Mouse (Mus musculus): ENCODE data around the gene Zfp111. TPM values are rescaled to one million over a fixed set of nuclear protein-coding genes. Genes with fewer than 3 reads are reported as not detected.

Zfp111 gene
- polyA plus RNA-seq, 1 experiment from 2014 or later = 8.1 TPM

- no peak for DNase-seq (ENCODE audit: low spot score)
- H3K4me2 ChIP-seq (ENCODE audit: low read length) = peak overlapping the region; percentile 67
- H3K4me3 ChIP-seq (ENCODE audit: low read depth, low read length) = peak overlapping the region; percentile 57
Measured at GRCm38 (mm10) chr7:24208282-24208886, 2.9 kb downstream of the Zfp111 start.

GRCm38 (mm10) chr7:24207488-24208261 lies 3.6 kb downstream of the Zfp111 start:
- peaks cover 4% of the 10 kb centered on the region for H3K4me1 ChIP-seq (ENCODE audit: control insufficient read depth, insufficient read depth, low read length)
- WGBS = 11% methylated on average over 24 of the region's 24 CpGs
- H3K27ac ChIP-seq (ENCODE audit: low read depth, low read length) = no peak overlapping the region
- H3K4me2 ChIP-seq (ENCODE audit: low read length) = peak overlapping the region; percentile 67
- H3K9me3 ChIP-seq (replicated peaks; ENCODE audit: control insufficient read depth, low read length) = no peaks in the 10 kb centered on the region
- peak overlapping the region; percentile 57 for H3K4me3 ChIP-seq (ENCODE audit: low read depth, low read length)
- peak overlapping the region; percentile 85 for H3K9ac ChIP-seq (ENCODE audit: low read length)
- DNase-seq (ENCODE audit: low spot score) (peak; percentile 97), ATAC-seq (peak; percentile 92)
- H3K36me3 ChIP-seq (ENCODE audit: control insufficient read depth, insufficient read depth, low read length) = peaks cover 12% of the 10 kb centered on the region; the same call in 1 of the 2 replicates
- no peaks in the 10 kb centered on the region for H3K27me3 ChIP-seq (replicated peaks; ENCODE audit: control insufficient read depth, insufficient read depth, low read length)

More at GRCm38 (mm10) chr7:24208282-24208886, 2.9 kb downstream of the Zfp111 start:
- no peak overlapping the region for H3K27ac ChIP-seq (ENCODE audit: low read depth, low read length)
- peaks cover 9% of the 10 kb centered on the region; the same call in 1 of the 2 replicates for H3K36me3 ChIP-seq (ENCODE audit: control insufficient read depth, insufficient read depth, low read length)
- no peaks in the 10 kb centered on the region for H3K27me3 ChIP-seq (replicated peaks; ENCODE audit: control insufficient read depth, insufficient read depth, low read length)
- ATAC-seq = peak; percentile 60
- H3K9me3 ChIP-seq (replicated peaks; ENCODE audit: control insufficient read depth, low read length) = no peaks in the 10 kb centered on the region
- no peak overlapping the region; the same call in 1 of the 2 replicates for H3K9ac ChIP-seq (ENCODE audit: low read length)
- H3K4me1 ChIP-seq (ENCODE audit: control insufficient read depth, insufficient read depth, low read length) = peaks cover 4% of the 10 kb centered on the region
- WGBS = 63% methylated on average over 7 of the region's 7 CpGs

GRCm38 (mm10) chr7:24196961-24197360 lies 14.3 kb downstream of the Zfp111 start:
- Histone ChIP-seq H3K4me2 (ENCODE audit: low read length) (no peak overlapping the region), H3K4me3 (ENCODE audit: low read depth, low read length) (no peak overlapping the region), H3K27ac (ENCODE audit: low read depth, low read length) (no peak overlapping the region), H3K36me3 (ENCODE audit: control insufficient read depth, insufficient read depth, low read length) (peaks cover 65% of the 10 kb centered on the region), H3K4me1 (ENCODE audit: control insufficient read depth, insufficient read depth, low read length) (no peaks in the 10 kb centered on the region), H3K9me3 (replicated peaks; ENCODE audit: control insufficient read depth, low read length) (0 out of 2 replicates have a peak, but pooled peaks cover 3% of the 10 kb centered on the region), H3K9ac (ENCODE audit: low read length) (no peak overlapping the region), H3K27me3 (replicated peaks; ENCODE audit: control insufficient read depth, insufficient read depth, low read length) (no peaks in the 10 kb centered on the region)
- DNase-seq (ENCODE audit: low spot score) (no peak), ATAC-seq (no peak)
- 98% methylated on average over 4 of the region's 4 CpGs for WGBS

- Histone ChIP-seq H3K9me3 (replicated peaks; ENCODE audit: control insufficient read depth, low read length) (0 out of 2 replicates have a peak, but pooled peaks cover 3% of the 10 kb centered on the region), H3K4me2 (ENCODE audit: low read length) (no peak overlapping the region), H3K4me3 (ENCODE audit: low read depth, low read length) (no peak overlapping the region), H3K36me3 (ENCODE audit: control insufficient read depth, insufficient read depth, low read length) (peaks cover 30% of the 10 kb centered on the region), H3K27ac (ENCODE audit: low read depth, low read length) (no peak overlapping the region), H3K9ac (ENCODE audit: low read length) (no peak overlapping the region), H3K27me3 (replicated peaks; ENCODE audit: control insufficient read depth, insufficient read depth, low read length) (no peaks in the 10 kb centered on the region), H3K4me1 (ENCODE audit: control insufficient read depth, insufficient read depth, low read length) (no peaks in the 10 kb centered on the region)
- DNase-seq (ENCODE audit: low spot score) = no peak
- no peak for ATAC-seq
- 92% methylated on average over 3 of the region's 3 CpGs for WGBS
Measured at GRCm38 (mm10) chr7:24193157-24193556, 18.1 kb downstream of the Zfp111 start.

GRCm38 (mm10) chr7:24191361-24191760 lies 19.9 kb downstream of the Zfp111 start:
- ATAC-seq = no peak
- H3K4me2 ChIP-seq (ENCODE audit: low read length) = no peak overlapping the region
- H3K27me3 ChIP-seq (replicated peaks; ENCODE audit: control insufficient read depth, insufficient read depth, low read length) = no peaks in the 10 kb centered on the region
- DNase-seq (ENCODE audit: low spot score) = no peak
- H3K27ac ChIP-seq (ENCODE audit: low read depth, low read length) = no peak overlapping the region
- H3K4me1 ChIP-seq (ENCODE audit: control insufficient read depth, insufficient read depth, low read length) = no peaks in the 10 kb centered on the region
- H3K9ac ChIP-seq (ENCODE audit: low read length) = no peak overlapping the region
- peaks cover 17% of the 10 kb centered on the region for H3K36me3 ChIP-seq (ENCODE audit: control insufficient read depth, insufficient read depth, low read length)
- WGBS = 78% methylated on average over 2 of the region's 2 CpGs
- H3K4me3 ChIP-seq (ENCODE audit: low read depth, low read length) = no peak overlapping the region
- 0 out of 2 replicates have a peak, but pooled peaks cover 3% of the 10 kb centered on the region for H3K9me3 ChIP-seq (replicated peaks; ENCODE audit: control insufficient read depth, low read length)

- DNase-seq (ENCODE audit: low spot score) (no peak), ATAC-seq (no peak)
- peaks cover 10% of the 10 kb centered on the region for H3K36me3 ChIP-seq (ENCODE audit: control insufficient read depth, insufficient read depth, low read length)
- no peak overlapping the region for H3K4me2 ChIP-seq (ENCODE audit: low read length)
- H3K9me3 ChIP-seq (replicated peaks; ENCODE audit: control insufficient read depth, low read length) = 0 out of 2 replicates have a peak, but pooled peaks cover 3% of the 10 kb centered on the region
- no peak overlapping the region for H3K4me3 ChIP-seq (ENCODE audit: low read depth, low read length)
- no peaks in the 10 kb centered on the region for H3K27me3 ChIP-seq (replicated peaks; ENCODE audit: control insufficient read depth, insufficient read depth, low read length)
- WGBS = 80% methylated on average over 5 of the region's 5 CpGs
- no peak overlapping the region for H3K27ac ChIP-seq (ENCODE audit: low read depth, low read length)
- no peaks in the 10 kb centered on the region for H3K4me1 ChIP-seq (ENCODE audit: control insufficient read depth, insufficient read depth, low read length)
- H3K9ac ChIP-seq (ENCODE audit: low read length) = no peak overlapping the region
Measured at GRCm38 (mm10) chr7:24189571-24189944, 21.7 kb downstream of the Zfp111 start.

GRCm38 (mm10) chr7:24188901-24189570 lies 22.2 kb downstream of the Zfp111 start:
- 68% methylated on average over 4 of the region's 4 CpGs for WGBS
- no peak for DNase-seq (ENCODE audit: low spot score)
- Histone ChIP-seq H3K4me1 (ENCODE audit: control insufficient read depth, insufficient read depth, low read length) (no peaks in the 10 kb centered on the region), H3K36me3 (ENCODE audit: control insufficient read depth, insufficient read depth, low read length) (peaks cover 5% of the 10 kb centered on the region), H3K27me3 (replicated peaks; ENCODE audit: control insufficient read depth, insufficient read depth, low read length) (no peaks in the 10 kb centered on the region), H3K27ac (ENCODE audit: low read depth, low read length) (no peak overlapping the region), H3K9ac (ENCODE audit: low read length) (no peak overlapping the region), H3K4me2 (ENCODE audit: low read length) (no peak overlapping the region), H3K9me3 (replicated peaks; ENCODE audit: control insufficient read depth, low read length) (0 out of 2 replicates have a peak, but pooled peaks cover 3% of the 10 kb centered on the region), H3K4me3 (ENCODE audit: low read depth, low read length) (no peak overlapping the region)
- no peak for ATAC-seq

GRCm38 (mm10) chr7:24187611-24188010 lies 23.6 kb downstream of the Zfp111 start:
- Histone ChIP-seq H3K27ac (ENCODE audit: low read depth, low read length) (no peak overlapping the region), H3K4me2 (ENCODE audit: low read length) (no peak overlapping the region), H3K4me1 (ENCODE audit: control insufficient read depth, insufficient read depth, low read length) (no peaks in the 10 kb centered on the region), H3K4me3 (ENCODE audit: low read depth, low read length) (no peak overlapping the region), H3K27me3 (replicated peaks; ENCODE audit: control insufficient read depth, insufficient read depth, low read length) (no peaks in the 10 kb centered on the region), H3K9ac (ENCODE audit: low read length) (no peak overlapping the region), H3K9me3 (replicated peaks; ENCODE audit: control insufficient read depth, low read length) (no peaks in the 10 kb centered on the region), H3K36me3 (ENCODE audit: control insufficient read depth, insufficient read depth, low read length) (no peaks in the 10 kb centered on the region)
- ATAC-seq (no peak), DNase-seq (ENCODE audit: low spot score) (no peak)
- WGBS = 58% methylated on average over 1 of the region's 1 CpGs

All from forebrain, embryonic 14.5 days (tissue).